Mouse (Mus musculus): Measurements from ENCODE around the gene Pih1d2. TPM values are rescaled to one million over a fixed set of nuclear protein-coding genes. Genes with fewer than 3 reads are reported as not detected.

Pih1d2 gene
- under 1 TPM; 0.31 to 0.67 (median 0.58) TPM for polyA plus RNA-seq (2017; shearing (Covaris generic))

GRCm38 (mm10) chr9:50616766-50617603 is at the start of gene Pih1d2, which contains the start of gene Nkapd1:
Pih1d2 (plus strand) TSS chr9:50617321.
Nkapd1 (minus strand) TSS chr9:50617464.
- peak; percentile 86 for ATAC-seq

- ATAC-seq = no peak
Measured at GRCm38 (mm10) chr9:50567372-50567771, 49.7 kb upstream of the Pih1d2 start.

- no peak for ATAC-seq
Measured at GRCm38 (mm10) chr9:50567881-50568280, 49.2 kb upstream of the Pih1d2 start.

GRCm38 (mm10) chr9:50569599-50570525 is 47.3 kb upstream of the Pih1d2 start:
- no peak for ATAC-seq

GRCm38 (mm10) chr9:50580370-50580769 is 36.8 kb upstream of the Pih1d2 start:
- ATAC-seq = no peak

- no peak for ATAC-seq
Measured at GRCm38 (mm10) chr9:50585145-50585818, 31.8 kb upstream of the Pih1d2 start.

GRCm38 (mm10) chr9:50586955-50587354 is 30.2 kb upstream of the Pih1d2 start:
- ATAC-seq = no peak

- peak; percentile 75 for ATAC-seq
Measured at GRCm38 (mm10) chr9:50590856-50591518, 26.1 kb upstream of the Pih1d2 start.

GRCm38 (mm10) chr9:50592955-50593354 is 24.2 kb upstream of the Pih1d2 start:
- no peak for ATAC-seq

GRCm38 (mm10) chr9:50593544-50593943 is 23.6 kb upstream of the Pih1d2 start:
- peak; percentile 46 for ATAC-seq

- no peak for ATAC-seq
Measured at GRCm38 (mm10) chr9:50594794-50595417, 22.2 kb upstream of the Pih1d2 start.

GRCm38 (mm10) chr9:50596973-50597372 is 20.1 kb upstream of the Pih1d2 start:
- no peak for ATAC-seq

- ATAC-seq = no peak
Measured at GRCm38 (mm10) chr9:50601536-50601935, 15.6 kb upstream of the Pih1d2 start.

- ATAC-seq = no peak
Measured at GRCm38 (mm10) chr9:50602055-50602845, 14.9 kb upstream of the Pih1d2 start.

- ATAC-seq = peak; percentile 96
Measured at GRCm38 (mm10) chr9:50603189-50603997, 13.7 kb upstream of the Pih1d2 start, which contains the start of the genes Sdhd and Timm8b. Sdhd (minus strand) TSS chr9:50603812. Timm8b (plus strand) TSS chr9:50603910.

- peak; percentile 64 for ATAC-seq
Measured at GRCm38 (mm10) chr9:50603998-50604324, 13.2 kb upstream of the Pih1d2 start.

GRCm38 (mm10) chr9:50604338-50604737 is 12.8 kb upstream of the Pih1d2 start:
- no peak for ATAC-seq

- ATAC-seq = no peak
Measured at GRCm38 (mm10) chr9:50612115-50612514, 5.0 kb upstream of the Pih1d2 start.

- ATAC-seq = no peak
Measured at GRCm38 (mm10) chr9:50616161-50616560, 960 bp upstream of the Pih1d2 start.

- ATAC-seq = no peak
Measured at GRCm38 (mm10) chr9:50617794-50618330, 741 bp downstream of the Pih1d2 start.
